Mouse (Mus musculus) G1E (cell line): ENCODE measurements around the gene Afdn. TPM values are rescaled to one million over a fixed set of nuclear protein-coding genes. Genes with fewer than 3 reads are reported as not detected.

Experiments
- ATAC-seq: 2 replicates; pipeline ENCODE4 v1.8.0; 2016; ENCODE audit warnings: mild to moderate bottlenecking; ENCODE audit not compliant: insufficient number of reproducible peaks, poor library complexity, low FRiP score, severe bottlenecking; ENCODE audit errors: extremely low read depth
- DNase-seq: peaks from one replicate; pipeline ENCODE4 v3.0.0; 2012; ENCODE audit warnings: low spot score
- H3K27me3 ChIP-seq: 2 replicates; pipeline ENCODE4 v1.6.1; 2012; ENCODE audit warnings: mild to moderate bottlenecking, low read length, inconsistent platforms; ENCODE audit not compliant: insufficient read depth
- H3K36me3 ChIP-seq: replicated peaks from 2 replicates; pipeline ENCODE3; 2012; ENCODE audit warnings: mild to moderate bottlenecking, inconsistent platforms
- H3K4me1 ChIP-seq: 2 replicates; pipeline ENCODE4 v1.6.1; 2012; ENCODE audit warnings: low read depth, low read length, inconsistent platforms, mixed read lengths; ENCODE audit not compliant: insufficient read depth
- H3K4me3 ChIP-seq: 2 replicates; pipeline ENCODE4 v1.5.1; 2012; ENCODE audit warnings: low read depth, mild to moderate bottlenecking, inconsistent platforms, low read length, moderate library complexity, mixed read lengths
- H3K9me3 ChIP-seq: replicated peaks from 2 replicates; pipeline ENCODE4 v1.6.1; 2012; ENCODE audit warnings: inconsistent platforms
- CTCF ChIP-seq: IDR thresholded peaks from 2 replicates; pipeline ENCODE4 v1.5.1; 2012; ENCODE audit warnings: low read depth, low read length, inconsistent platforms, mixed read lengths
- GATA1 ChIP-seq: IDR thresholded peaks from 2 replicates; pipeline ENCODE4 v1.6.1; 2012; ENCODE audit warnings: borderline replicate concordance, low read length, inconsistent platforms, mixed read lengths
- GATA2 ChIP-seq: IDR thresholded peaks from 2 replicates; pipeline ENCODE4 v1.6.1; 2012; ENCODE audit warnings: low read depth, low read length, inconsistent platforms, borderline replicate concordance
- POLR2AphosphoS5 ChIP-seq: IDR thresholded peaks from 2 replicates; pipeline ENCODE4 v1.6.1; 2012; ENCODE audit warnings: low read depth, low read length, inconsistent platforms; ENCODE audit not compliant: insufficient replicate concordance
- TAL1 ChIP-seq: conservative IDR thresholded peaks from 2 replicates; pipeline ENCODE4 v1.6.1; 2012; ENCODE audit warnings: low read depth, low read length, inconsistent platforms, mixed read lengths
- polyA plus RNA-seq: library from polyadenylated mRNA; stranded (reverse); fragments of >175 nt; gene quantifications from 2 replicates; pipeline ENCODE4 v1.2.3, GENCODE M21; 2012
- total RNA-seq, 2 experiments: library from RNA; stranded (forward) in 1 of 2; stranded (reverse) in 1 of 2; fragments of 200-1000 nt in 1 of 2; fragments of >200 nt in 1 of 2; fragmentation: Nextera tagmentation in 1 of 2; gene quantifications; 2 replicates each; pipeline ENCODE4 v1.2.3; 2014 to 2017

Afdn gene
- total and polyA plus RNA-seq, 3 experiments: 0.07 to 0.87 TPM; not detected in 1

GRCm38 (mm10) chr17:13735803-13736282 lies 24.5 kb upstream of the Afdn start:
- TF ChIP-seq CTCF (no peak), POLR2AphosphoS5 (no peak), TAL1 (no peak), GATA1 (no peak), GATA2 (no peak)
- Histone ChIP-seq H3K9me3 (peaks cover 51% of the 10 kb centered on the region), H3K4me3 (no peak overlapping the region), H3K4me1 (no peaks in the 10 kb centered on the region), H3K36me3 (no peaks in the 10 kb centered on the region), H3K27me3 (no peaks in the 10 kb centered on the region)
- ATAC-seq (no peak), DNase-seq (no peak)

- DNase-seq: no peak
- no peaks in the 10 kb centered on the region for H3K27me3 ChIP-seq
- no peaks in the 10 kb centered on the region for H3K4me1 ChIP-seq
- ATAC-seq: no peak
- H3K4me3 ChIP-seq: no peak overlapping the region
- no peaks in the 10 kb centered on the region for H3K36me3 ChIP-seq
- no peak for TF ChIP-seq GATA2
- no peak for TF ChIP-seq GATA1
- no peak for TF ChIP-seq CTCF
- TF ChIP-seq TAL1: no peak
- H3K9me3 ChIP-seq: peaks cover 48% of the 10 kb centered on the region
Observed at GRCm38 (mm10) chr17:13737336-13737735, 23.0 kb upstream of the Afdn start.

- Histone ChIP-seq H3K27me3 (no peaks in the 10 kb centered on the region), H3K4me3 (no peak overlapping the region), H3K4me1 (no peaks in the 10 kb centered on the region), H3K36me3 (no peaks in the 10 kb centered on the region), H3K9me3 (peaks cover 48% of the 10 kb centered on the region)
- TF ChIP-seq GATA2 (no peak), TAL1 (no peak), POLR2AphosphoS5 (no peak), GATA1 (no peak), CTCF (no peak)
- ATAC-seq (no peak), DNase-seq (no peak)
Observed at GRCm38 (mm10) chr17:13738121-13738776, 22.1 kb upstream of the Afdn start.

- no peak for TF ChIP-seq GATA1
- Histone ChIP-seq H3K27me3 (no peaks in the 10 kb centered on the region), H3K9me3 (peaks cover 54% of the 10 kb centered on the region), H3K36me3 (no peaks in the 10 kb centered on the region), H3K4me3 (no peak overlapping the region), H3K4me1 (no peaks in the 10 kb centered on the region)
- ATAC-seq (no peak), DNase-seq (no peak)
Observed at GRCm38 (mm10) chr17:13738916-13739315, 21.4 kb upstream of the Afdn start.

- Histone ChIP-seq H3K9me3 (peaks cover 50% of the 10 kb centered on the region), H3K36me3 (no peaks in the 10 kb centered on the region), H3K4me1 (no peaks in the 10 kb centered on the region), H3K27me3 (no peaks in the 10 kb centered on the region), H3K4me3 (no peak overlapping the region)
- DNase-seq: no peak
- no peak for TF ChIP-seq TAL1
- TF ChIP-seq GATA1: no peak
- no peak for TF ChIP-seq POLR2AphosphoS5
- TF ChIP-seq CTCF: no peak
- TF ChIP-seq GATA2: no peak
- no peak for ATAC-seq
Observed at GRCm38 (mm10) chr17:13739981-13740380, 20.4 kb upstream of the Afdn start.

- no peaks in the 10 kb centered on the region for H3K27me3 ChIP-seq
- H3K9me3 ChIP-seq: peaks cover 51% of the 10 kb centered on the region
- TF ChIP-seq GATA2: no peak
- TF ChIP-seq GATA1: no peak
- no peak for TF ChIP-seq TAL1
- no peak for TF ChIP-seq CTCF
- no peak for TF ChIP-seq POLR2AphosphoS5
- no peak overlapping the region for H3K4me3 ChIP-seq
- H3K36me3 ChIP-seq: no peaks in the 10 kb centered on the region
- ATAC-seq (no peak), DNase-seq (no peak)
- H3K4me1 ChIP-seq: no peaks in the 10 kb centered on the region
Observed at GRCm38 (mm10) chr17:13740796-13741195, 19.5 kb upstream of the Afdn start.

GRCm38 (mm10) chr17:13741611-13742010 lies 18.7 kb upstream of the Afdn start:
- Histone ChIP-seq H3K4me1 (no peaks in the 10 kb centered on the region), H3K27me3 (no peaks in the 10 kb centered on the region)
- no peak for TF ChIP-seq CTCF

More at GRCm38 (mm10) chr17:13741611-13742010, 18.7 kb upstream of the Afdn start:
- no peak overlapping the region for H3K4me3 ChIP-seq
- no peaks in the 10 kb centered on the region for H3K36me3 ChIP-seq
- no peak for ATAC-seq
- no peak for DNase-seq
- peaks cover 49% of the 10 kb centered on the region for H3K9me3 ChIP-seq
